Mouse (Mus musculus) embryonic facial prominence, embryonic 12.5 days (tissue): ENCODE results near the gene AU015836. TPM values are rescaled to one million over a fixed set of nuclear protein-coding genes. Genes with fewer than 3 reads are reported as not detected.

Source experiments
- ATAC-seq: fragments of 200-750 bp; cut with Nextera tagmentation; 2 replicates; pipeline ENCODE4 v1.8.0; 2017; ENCODE audit not compliant: insufficient number of reproducible peaks, insufficient read depth, low FRiP score, low TSS enrichment
- H3K27ac ChIP-seq: fragments of 300-500 bp; sonication (generic); 2 replicates; pipeline ENCODE4 v1.5.1; 2016; ENCODE audit warnings: mild to moderate bottlenecking
- H3K27me3 ChIP-seq: fragments of 300-500 bp; sonication (generic); 2 replicates; pipeline ENCODE4 v1.6.1; 2016; ENCODE audit warnings: mild to moderate bottlenecking, moderate library complexity
- H3K36me3 ChIP-seq: fragments of 300-500 bp; sonication (generic); 2 replicates; pipeline ENCODE4 v1.6.1; 2016; ENCODE audit warnings: mild to moderate bottlenecking
- H3K4me1 ChIP-seq: fragments of 300-500 bp; sonication (generic); 2 replicates; pipeline ENCODE4 v1.6.1; 2016
- H3K4me2 ChIP-seq: fragments of 300-500 bp; sonication (generic); replicated peaks from 2 replicates; pipeline ENCODE4 v1.6.1; 2016; ENCODE audit warnings: mild to moderate bottlenecking, moderate library complexity
- H3K4me3 ChIP-seq: fragments of 300-500 bp; sonication (generic); 2 replicates; pipeline ENCODE4 v1.5.1; 2016; ENCODE audit warnings: mild to moderate bottlenecking
- H3K9ac ChIP-seq: fragments of 300-500 bp; sonication (generic); 2 replicates; pipeline ENCODE4 v1.6.1; 2016; ENCODE audit warnings: mild to moderate bottlenecking, moderate library complexity
- H3K9me3 ChIP-seq: fragments of 300-500 bp; sonication (generic); 2 replicates; pipeline ENCODE4 v1.6.1; 2016; ENCODE audit warnings: mild to moderate bottlenecking, moderate library complexity
- WGBS: fragments of 180-500 bp; shearing (Covaris S2); methylation state at CpG from one replicate; pipeline ENCODE4 v1.1.7; 2016; 5-methylcytosine and 5-hydroxymethylcytosine counted together
- polyA plus RNA-seq: library from polyadenylated mRNA; unstranded; fragments of >200 nt; fragmentation: Nextera tagmentation; extraction: Ambion mirVana; gene quantifications from 2 replicates; pipeline ENCODE4 v1.2.1, GENCODE M21; 2016

Gene AU015836
- polyA plus RNA-seq, 1 experiment from 2014 or later = 0.10 TPM

DNA sequence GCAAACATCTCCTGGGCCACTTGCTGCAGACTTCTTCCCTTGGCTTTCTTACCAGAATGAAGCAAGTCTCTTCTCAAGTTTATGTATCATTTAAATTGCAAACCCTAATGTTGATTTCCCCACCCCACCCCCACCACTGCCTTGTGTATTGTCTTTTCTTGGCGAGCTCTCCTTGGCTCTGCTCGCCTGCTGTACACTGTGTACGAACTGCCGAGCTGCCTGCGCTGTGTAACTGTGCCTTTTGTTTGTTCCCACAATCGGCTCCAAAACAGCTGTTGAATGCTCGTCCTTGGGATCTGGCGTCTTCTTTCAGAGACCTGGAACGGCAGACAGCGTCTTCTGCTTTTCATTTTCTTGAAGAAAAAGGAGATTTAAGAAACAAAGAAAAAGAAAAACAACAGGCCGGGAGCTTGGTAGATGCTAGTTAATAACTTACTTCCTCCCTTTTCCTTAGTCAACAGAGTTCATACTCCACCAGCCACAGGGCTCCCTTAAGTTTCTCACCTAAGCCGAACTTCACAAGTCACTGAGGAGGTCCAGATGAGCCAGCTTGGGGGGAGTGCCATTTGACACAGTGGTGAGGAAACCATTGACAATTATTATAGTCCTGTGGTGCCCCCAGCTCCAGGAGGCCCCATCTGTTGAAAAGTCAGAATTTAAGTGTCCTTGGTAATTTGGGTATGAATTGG is 44.2 kb downstream of the AU015836 start:
- Histone ChIP-seq H3K4me3 (no peak overlapping the region), H3K4me1 (no peaks in the 10 kb centered on the region), H3K4me2 (no peak overlapping the region), H3K27ac (no peak overlapping the region), H3K27me3 (peaks cover 16% of the 10 kb centered on the region; the same call in 1 of the 2 replicates), H3K9ac (no peak overlapping the region), H3K36me3 (no peaks in the 10 kb centered on the region), H3K9me3 (no peaks in the 10 kb centered on the region)
- ATAC-seq = no peak; the same call in 1 of the 2 replicates
- 36% methylated on average over 12 of the region's 12 CpGs for WGBS

DNA sequence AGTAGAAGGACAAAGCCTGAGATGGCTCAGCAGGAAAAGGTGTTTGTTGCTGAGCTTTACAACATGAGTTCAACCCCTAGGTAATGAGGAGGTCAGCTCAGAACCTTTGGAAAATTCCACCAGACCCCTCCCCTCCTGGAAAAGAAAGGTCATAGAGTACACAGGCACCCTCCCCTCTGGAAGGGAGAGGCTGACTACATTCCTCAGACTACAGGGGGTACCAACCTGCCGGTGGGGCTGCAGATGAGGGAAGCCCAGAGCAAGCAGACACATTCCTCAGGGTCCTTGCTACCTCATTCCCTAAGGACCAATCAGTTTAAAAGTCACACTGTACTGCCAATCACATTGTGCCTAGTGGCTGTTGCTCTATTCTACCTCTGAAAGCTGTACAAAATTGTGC is 48.4 kb downstream of the AU015836 start:
- Histone ChIP-seq H3K9me3 (no peaks in the 10 kb centered on the region), H3K27me3 (peaks cover 18% of the 10 kb centered on the region; the same call in 1 of the 2 replicates), H3K27ac (no peak overlapping the region), H3K36me3 (no peaks in the 10 kb centered on the region), H3K4me2 (no peak overlapping the region), H3K4me3 (no peak overlapping the region), H3K4me1 (no peaks in the 10 kb centered on the region), H3K9ac (no peak overlapping the region)
- WGBS = 14% methylated on average over 1 of the region's 1 CpGs
- no peak for ATAC-seq

DNA sequence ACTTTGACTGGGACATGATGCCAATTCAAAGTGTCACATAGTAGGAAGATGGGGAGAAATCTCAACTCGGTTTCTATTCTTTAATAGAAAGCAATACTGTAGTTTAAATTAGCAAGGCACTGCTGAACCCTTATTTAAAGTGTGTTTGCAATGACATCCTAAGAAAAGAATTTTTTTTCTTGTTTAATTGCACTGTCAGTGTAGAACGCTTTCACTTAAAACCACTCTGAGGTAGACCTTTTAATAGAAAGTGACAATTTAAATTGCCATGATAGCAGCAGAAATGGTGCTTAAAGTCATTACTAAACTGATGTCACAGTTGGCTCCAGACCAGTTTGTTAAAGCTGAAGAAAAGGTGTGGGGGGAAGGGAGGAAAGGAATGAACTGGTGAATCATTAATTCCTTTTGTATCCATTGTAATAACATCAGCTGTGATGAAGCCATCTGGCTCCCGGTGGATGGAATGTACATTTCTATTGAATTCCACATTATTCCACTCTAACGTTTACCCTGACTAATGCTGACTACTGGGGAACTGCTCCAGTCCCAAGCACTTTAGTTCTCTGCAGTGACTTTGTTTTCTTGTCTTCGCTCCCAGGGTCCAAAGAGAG is 53.9 kb downstream of the AU015836 start:
- no peak overlapping the region for H3K4me3 ChIP-seq
- H3K9me3 ChIP-seq = no peaks in the 10 kb centered on the region
- H3K9ac ChIP-seq = no peak overlapping the region
- WGBS = 73% methylated on average over 5 of the region's 5 CpGs
- peaks cover 22% of the 10 kb centered on the region; the same call in 1 of the 2 replicates for H3K27me3 ChIP-seq
- H3K4me2 ChIP-seq = no peak overlapping the region
- H3K4me1 ChIP-seq = no peaks in the 10 kb centered on the region
- no peak overlapping the region for H3K27ac ChIP-seq
- no peak for ATAC-seq
- H3K36me3 ChIP-seq = no peaks in the 10 kb centered on the region

Other genes with a start within 250 kb of the AU015836 start
- 61.5 and 64.2 TPM in 2 replicates for gene Pdk3, start 136.5 kb upstream of the AU015836 start, polyA plus RNA-seq
- gene Zfx, start 155.0 kb downstream of the AU015836 start, polyA plus RNA-seq = 27.9 and 31.2 TPM in 2 replicates
- gene Eif2s3x, start 244.2 kb downstream of the AU015836 start, polyA plus RNA-seq = 89.2 and 90.7 TPM in 2 replicates